Mouse (Mus musculus) bone marrow, adult 2 months (tissue): ENCODE results near the gene Zfp36l2. TPM values are rescaled to one million over a fixed set of nuclear protein-coding genes. Genes with fewer than 3 reads are reported as not detected.
A peak's percentile ranks its signal among the peaks of the same experiment; 100 is the strongest.
"Not testable (repeated sequence)": the region's sequence is repeated elsewhere in the genome, so short reads cannot be mapped to it uniquely, and the experiment has no call there.

ENCODE experiments used
- H3K27ac ChIP-seq: fragments of 200-500 bp; 2 replicates; pipeline ENCODE4 v1.5.1; 2012; ENCODE audit warnings: low read depth, mild to moderate bottlenecking, control low read depth, inconsistent platforms, low read length; ENCODE audit not compliant: control insufficient read depth, poor library complexity, insufficient read depth
- H3K4me1 ChIP-seq: fragments of 200-500 bp; 2 replicates; pipeline ENCODE4 v1.6.1; 2011; ENCODE audit warnings: low read length; ENCODE audit not compliant: control insufficient read depth, insufficient read depth
- H3K4me3 ChIP-seq: fragments of 200-500 bp; replicated peaks from 2 replicates; pipeline ENCODE3; 2011; ENCODE audit warnings: mild to moderate bottlenecking, low read depth, low read length, control low read depth; ENCODE audit not compliant: control insufficient read depth
- CTCF ChIP-seq: fragments of 200-500 bp; IDR thresholded peaks from 2 replicates; pipeline ENCODE4 v1.5.1; 2011; ENCODE audit warnings: low read length, control low read depth; ENCODE audit not compliant: control insufficient read depth, insufficient read depth
- POLR2A ChIP-seq: fragments of 200-500 bp; IDR thresholded peaks from 2 replicates; pipeline ENCODE4 v1.6.1; 2011; ENCODE audit warnings: low read depth, mild to moderate bottlenecking, control low read depth, low read length, borderline replicate concordance; ENCODE audit not compliant: control insufficient read depth
- WGBS: fragments of 180-500 bp; shearing (Covaris S2); methylation state at CpG from one replicate; pipeline ENCODE4 v1.1.7; 2018; 5-methylcytosine and 5-hydroxymethylcytosine counted together
- polyA plus RNA-seq: library from polyadenylated mRNA; stranded (reverse); fragments of >200 nt; gene quantifications from 2 replicates; pipeline ENCODE4 v1.2.4, GENCODE M21; 2011; ENCODE audit warnings: low replicate concordance; ENCODE audit not compliant: missing spikeins, insufficient read depth, insufficient read length

Zfp36l2 gene
- 45.8 and 74.0 TPM in 2 replicates for polyA plus RNA-seq

- TF ChIP-seq CTCF (no peak), POLR2A (peak; percentile 97)
- Histone ChIP-seq H3K27ac (peak within 1 kb of the TSS; percentile 97), H3K4me1 (peaks cover 7% of the 10 kb centered on the region; the same call in 1 of the 2 replicates), H3K4me3 (peak within 1 kb of the TSS; percentile 96)
- under 1% methylated on average over 75 of the region's 76 CpGs for WGBS
These were observed at the start of gene Zfp36l2 for GRCm38 (mm10) chr17:84187727-84188373. TSS of gene Zfp36l2 (minus strand) at chr17:84187947.

- H3K27ac ChIP-seq = no peak overlapping the region
These were observed 49.2 kb upstream of the Zfp36l2 start for GRCm38 (mm10) chr17:84236781-84237557.

GRCm38 (mm10) chr17:84235399-84235928 is 47.7 kb upstream of the Zfp36l2 start:
- TF ChIP-seq POLR2A (no peak), CTCF (no peak)
- H3K27ac ChIP-seq = peak overlapping the region; percentile 83; the same call in 1 of the 2 replicates
- 45% methylated on average over 4 of the region's 4 CpGs for WGBS
- peaks cover 7% of the 10 kb centered on the region; the same call in 1 of the 2 replicates for H3K4me1 ChIP-seq
- H3K4me3 ChIP-seq = no peak overlapping the region

More at GRCm38 (mm10) chr17:84236781-84237557, 49.2 kb upstream of the Zfp36l2 start:
- Histone ChIP-seq H3K4me3 (no peak overlapping the region), H3K4me1 (peaks cover 9% of the 10 kb centered on the region)
- WGBS = 81% methylated on average over 7 of the region's 7 CpGs
- no peak for TF ChIP-seq POLR2A
- TF ChIP-seq CTCF = no peak

- H3K27ac ChIP-seq = peak overlapping the region; percentile 83; the same call in 1 of the 2 replicates
- not testable (repeated sequence) for H3K4me3 ChIP-seq, H3K4me1 ChIP-seq
- WGBS = 74% methylated on average over 2 of the region's 4 CpGs
These were observed 47.0 kb upstream of the Zfp36l2 start for GRCm38 (mm10) chr17:84234785-84235184.

GRCm38 (mm10) chr17:84233758-84234157 is 46.0 kb upstream of the Zfp36l2 start:
- H3K27ac ChIP-seq = no peak overlapping the region
- 90% methylated on average over 2 of the region's 2 CpGs for WGBS

GRCm38 (mm10) chr17:84231361-84231760 is 43.6 kb upstream of the Zfp36l2 start:
- 75% methylated on average over 2 of the region's 2 CpGs for WGBS
- H3K27ac ChIP-seq = no peak overlapping the region

More at GRCm38 (mm10) chr17:84233758-84234157, 46.0 kb upstream of the Zfp36l2 start:
- peaks cover 7% of the 10 kb centered on the region; the same call in 1 of the 2 replicates for H3K4me1 ChIP-seq
- H3K4me3 ChIP-seq = no peak overlapping the region
- TF ChIP-seq POLR2A (no peak), CTCF (no peak)

GRCm38 (mm10) chr17:84228223-84228622 is 40.5 kb upstream of the Zfp36l2 start:
- Histone ChIP-seq H3K27ac (no peak overlapping the region), H3K4me3 (no peak overlapping the region), H3K4me1 (peaks cover 4% of the 10 kb centered on the region)
- WGBS = 91% methylated on average over 2 of the region's 2 CpGs
- no peak for TF ChIP-seq POLR2A
- no peak for TF ChIP-seq CTCF

More at GRCm38 (mm10) chr17:84231361-84231760, 43.6 kb upstream of the Zfp36l2 start:
- Histone ChIP-seq H3K4me1 (peaks cover 4% of the 10 kb centered on the region), H3K4me3 (no peak overlapping the region)
- TF ChIP-seq CTCF = no peak
- no peak for TF ChIP-seq POLR2A

- WGBS = 70% methylated on average over 6 of the region's 6 CpGs
- TF ChIP-seq CTCF (no peak), POLR2A (no peak)
These were observed 38.9 kb upstream of the Zfp36l2 start for GRCm38 (mm10) chr17:84226681-84227080.

More at GRCm38 (mm10) chr17:84226681-84227080, 38.9 kb upstream of the Zfp36l2 start:
- Histone ChIP-seq H3K4me1 (peaks cover 4% of the 10 kb centered on the region), H3K27ac (no peak overlapping the region), H3K4me3 (no peak overlapping the region)
